Mouse (Mus musculus) embryonic facial prominence, embryonic 15.5 days (tissue): ENCODE results near the gene Igfals. TPM values are rescaled to one million over a fixed set of nuclear protein-coding genes. Genes with fewer than 3 reads are reported as not detected.
A peak's percentile ranks its signal among the peaks of the same experiment; 100 is the strongest.

Source experiments
- ATAC-seq: fragments of 200-750 bp; cut with Nextera tagmentation; 2 replicates; pipeline ENCODE4 v1.8.0; 2017; ENCODE audit warnings: low read depth, moderate TSS enrichment; ENCODE audit not compliant: insufficient number of reproducible peaks, low FRiP score, low TSS enrichment
- H3K27ac ChIP-seq: fragments of 300-500 bp; sonication (generic); replicated peaks from 2 replicates; pipeline ENCODE4 v1.5.1; 2015; ENCODE audit warnings: mild to moderate bottlenecking, inconsistent platforms
- H3K27me3 ChIP-seq: fragments of 300-500 bp; sonication (generic); 2 replicates; pipeline ENCODE4 v1.6.1; 2015; ENCODE audit warnings: inconsistent platforms
- H3K36me3 ChIP-seq: fragments of 300-500 bp; sonication (generic); 2 replicates; pipeline ENCODE4 v1.6.1; 2015; ENCODE audit warnings: mild to moderate bottlenecking, inconsistent platforms
- H3K4me1 ChIP-seq: fragments of 300-500 bp; sonication (generic); 2 replicates; pipeline ENCODE4 v1.6.1; 2015; ENCODE audit warnings: inconsistent platforms
- H3K4me2 ChIP-seq: fragments of 300-500 bp; sonication (generic); replicated peaks from 2 replicates; pipeline ENCODE4 v1.6.1; 2015; ENCODE audit warnings: mild to moderate bottlenecking, inconsistent platforms
- H3K4me3 ChIP-seq: fragments of 300-500 bp; sonication (generic); replicated peaks from 2 replicates; pipeline ENCODE4 v1.5.1; 2015; ENCODE audit warnings: mild to moderate bottlenecking, inconsistent platforms
- H3K9ac ChIP-seq: fragments of 300-500 bp; sonication (generic); 2 replicates; pipeline ENCODE4 v1.6.1; 2015; ENCODE audit warnings: inconsistent platforms
- H3K9me3 ChIP-seq: fragments of 300-500 bp; sonication (generic); replicated peaks from 2 replicates; pipeline ENCODE4 v1.6.1; 2016; ENCODE audit warnings: inconsistent platforms
- whole genome bisulfite sequencing: fragments of 180-500 bp; shearing (Covaris S2); methylation state at CpG from one replicate; pipeline ENCODE4 v1.1.7; 2015; 5-methylcytosine and 5-hydroxymethylcytosine counted together
- polyA plus RNA-seq: library from polyadenylated mRNA; unstranded; fragments of >200 nt; fragmentation: Nextera tagmentation; extraction: Ambion mirVana; gene quantifications from 2 replicates; pipeline ENCODE4 v1.2.1, GENCODE M21; 2015

Gene Igfals
- polyA plus RNA-seq, 1 experiment from 2014 or later = 0.43 TPM

GRCm38 (mm10) chr17:24895571-24896240 lies 29.9 kb downstream of the Igfals start:
- Histone ChIP-seq H3K4me2 (peak overlapping the region; percentile 95), H3K4me1 (peaks cover 43% of the 10 kb centered on the region), H3K9me3 (no peaks in the 10 kb centered on the region), H3K4me3 (peak overlapping the region; percentile 84), H3K27me3 (no peaks in the 10 kb centered on the region), H3K9ac (peak overlapping the region; percentile 83), H3K27ac (peak overlapping the region; percentile 91), H3K36me3 (peaks cover 64% of the 10 kb centered on the region)
- ATAC-seq = no peak
- 10% methylated on average over 23 of the region's 23 CpGs for WGBS

DNA sequence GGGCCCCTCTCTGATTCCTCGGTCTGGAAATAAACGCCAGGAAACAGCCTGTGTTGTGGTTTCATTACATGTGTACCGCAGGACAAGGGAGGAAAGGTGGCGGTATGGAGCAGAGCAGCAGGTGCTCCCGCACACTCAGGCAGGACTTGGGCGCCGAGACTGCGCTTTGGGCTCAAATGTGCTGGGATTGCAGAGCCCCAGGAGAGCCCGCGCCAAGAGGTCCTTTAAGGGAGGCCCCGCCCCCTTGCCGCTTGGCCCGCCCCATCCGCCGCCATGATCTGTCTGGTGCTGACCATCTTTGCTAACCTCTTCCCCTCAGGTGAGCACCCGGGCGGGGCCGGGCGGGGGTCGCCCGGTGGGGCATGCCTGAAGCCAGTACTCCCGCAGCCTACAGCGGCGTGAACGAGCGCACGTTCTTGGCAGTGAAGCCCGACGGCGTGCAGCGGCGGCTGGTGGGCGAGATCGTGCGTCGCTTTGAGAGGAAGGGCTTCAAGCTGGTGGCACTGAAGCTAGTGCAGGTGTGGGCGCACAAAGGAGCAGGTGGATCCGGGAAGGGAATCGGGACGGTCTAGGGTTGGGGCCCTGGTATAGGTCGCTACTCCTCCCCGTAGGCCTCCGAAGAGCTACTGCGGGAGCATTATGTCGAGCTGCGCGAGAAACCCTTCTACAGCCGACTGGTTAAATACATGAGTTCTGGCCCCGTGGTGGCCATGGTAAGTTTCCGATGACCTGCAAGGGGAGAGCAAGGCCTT lies 30.6 kb downstream of the Igfals start, which contains the start of gene Nme3:
Nme3 (plus strand) TSS at position 260 of the 752 bp plus-strand sequence.
- 1% methylated on average over 50 of the region's 50 CpGs for WGBS
- H3K9ac ChIP-seq = peak within 1 kb of the TSS; percentile 83
- peak within 1 kb of the TSS; percentile 95 for H3K4me2 ChIP-seq
- peak within 1 kb of the TSS; percentile 91 for H3K27ac ChIP-seq
- H3K36me3 ChIP-seq = peaks cover 64% of the 10 kb centered on the region
- no peaks in the 10 kb centered on the region for H3K9me3 ChIP-seq
- peaks cover 43% of the 10 kb centered on the region for H3K4me1 ChIP-seq
- H3K27me3 ChIP-seq = no peaks in the 10 kb centered on the region
- peak within 1 kb of the TSS; percentile 84 for H3K4me3 ChIP-seq
- peak; percentile 62 for ATAC-seq

DNA sequence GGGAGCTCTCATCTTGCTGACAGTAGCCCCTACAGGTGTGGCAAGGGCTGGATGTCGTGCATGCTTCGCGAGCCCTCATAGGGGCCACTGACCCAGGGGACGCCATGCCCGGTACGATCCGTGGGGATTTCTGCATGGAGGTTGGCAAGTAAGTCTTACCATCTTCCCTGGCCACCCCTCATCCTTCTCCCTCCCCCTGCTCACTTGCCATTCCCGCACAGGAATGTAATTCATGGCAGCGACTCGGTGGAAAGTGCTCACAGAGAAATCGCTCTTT lies 31.1 kb downstream of the Igfals start:
- Histone ChIP-seq H3K36me3 (peaks cover 66% of the 10 kb centered on the region), H3K4me1 (peaks cover 43% of the 10 kb centered on the region), H3K9me3 (no peaks in the 10 kb centered on the region), H3K9ac (peak overlapping the region; percentile 83), H3K4me2 (peak overlapping the region; percentile 95), H3K4me3 (peak overlapping the region; percentile 84), H3K27ac (peak overlapping the region; percentile 72; the same call in 1 of the 2 replicates), H3K27me3 (no peaks in the 10 kb centered on the region)
- WGBS = 28% methylated on average over 11 of the region's 11 CpGs
- no peak for ATAC-seq

GRCm38 (mm10) chr17:24897600-24897999 lies 31.8 kb downstream of the Igfals start:
- H3K27ac ChIP-seq = no peak overlapping the region
- H3K9ac ChIP-seq = no peak overlapping the region; the same call in 1 of the 2 replicates
- no peaks in the 10 kb centered on the region for H3K9me3 ChIP-seq
- peak overlapping the region; percentile 84 for H3K4me3 ChIP-seq
- ATAC-seq = no peak
- H3K36me3 ChIP-seq = peaks cover 66% of the 10 kb centered on the region
- WGBS = 74% methylated on average over 4 of the region's 4 CpGs
- no peaks in the 10 kb centered on the region for H3K27me3 ChIP-seq
- H3K4me2 ChIP-seq = peak overlapping the region; percentile 95; the same call in 1 of the 2 replicates
- H3K4me1 ChIP-seq = peaks cover 43% of the 10 kb centered on the region

- Histone ChIP-seq H3K4me3 (no peak overlapping the region), H3K4me2 (no peak overlapping the region), H3K4me1 (peaks cover 42% of the 10 kb centered on the region), H3K27me3 (no peaks in the 10 kb centered on the region), H3K36me3 (peaks cover 66% of the 10 kb centered on the region), H3K9ac (no peak overlapping the region; the same call in 1 of the 2 replicates), H3K9me3 (no peaks in the 10 kb centered on the region), H3K27ac (no peak overlapping the region)
- 75% methylated on average over 4 of the region's 4 CpGs for WGBS
- no peak for ATAC-seq
Observed at GRCm38 (mm10) chr17:24898041-24898854, 32.5 kb downstream of the Igfals start.

DNA sequence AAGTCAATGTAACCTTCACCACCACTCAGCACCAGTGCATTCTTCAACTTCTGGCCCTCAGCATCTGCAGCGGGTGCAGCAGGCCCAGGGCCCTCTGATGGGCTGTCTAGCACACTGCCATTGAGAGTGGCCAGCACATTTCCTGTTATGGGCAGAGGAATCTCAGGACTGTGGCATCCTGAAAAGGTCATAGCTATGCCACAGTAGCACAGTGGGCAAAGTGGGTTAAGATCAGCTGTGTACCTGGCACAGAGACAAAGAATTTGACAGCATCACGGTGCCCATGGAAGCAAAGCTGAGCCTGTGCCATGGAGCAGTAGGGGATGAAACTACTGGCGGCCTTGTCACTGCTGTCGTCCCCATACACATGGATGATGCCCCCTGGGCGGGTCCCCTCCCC lies 33.4 kb downstream of the Igfals start:
- H3K27ac ChIP-seq = no peak overlapping the region
- no peak for ATAC-seq
- no peaks in the 10 kb centered on the region for H3K27me3 ChIP-seq
- no peak overlapping the region for H3K4me2 ChIP-seq
- H3K9ac ChIP-seq = no peak overlapping the region
- no peaks in the 10 kb centered on the region for H3K9me3 ChIP-seq
- peaks cover 68% of the 10 kb centered on the region for H3K36me3 ChIP-seq
- WGBS = 70% methylated on average over 5 of the region's 5 CpGs
- H3K4me3 ChIP-seq = no peak overlapping the region
- peaks cover 33% of the 10 kb centered on the region for H3K4me1 ChIP-seq

- no peaks in the 10 kb centered on the region for H3K9me3 ChIP-seq
- H3K27me3 ChIP-seq = no peaks in the 10 kb centered on the region
- peaks cover 30% of the 10 kb centered on the region for H3K4me1 ChIP-seq
- peaks cover 77% of the 10 kb centered on the region for H3K36me3 ChIP-seq
- H3K27ac ChIP-seq = no peak overlapping the region
- WGBS = 89% methylated on average over 6 of the region's 6 CpGs
- H3K9ac ChIP-seq = no peak overlapping the region
- ATAC-seq = no peak
- no peak overlapping the region for H3K4me3 ChIP-seq
- no peak overlapping the region for H3K4me2 ChIP-seq
Observed at GRCm38 (mm10) chr17:24900014-24900413, 34.2 kb downstream of the Igfals start.

DNA sequence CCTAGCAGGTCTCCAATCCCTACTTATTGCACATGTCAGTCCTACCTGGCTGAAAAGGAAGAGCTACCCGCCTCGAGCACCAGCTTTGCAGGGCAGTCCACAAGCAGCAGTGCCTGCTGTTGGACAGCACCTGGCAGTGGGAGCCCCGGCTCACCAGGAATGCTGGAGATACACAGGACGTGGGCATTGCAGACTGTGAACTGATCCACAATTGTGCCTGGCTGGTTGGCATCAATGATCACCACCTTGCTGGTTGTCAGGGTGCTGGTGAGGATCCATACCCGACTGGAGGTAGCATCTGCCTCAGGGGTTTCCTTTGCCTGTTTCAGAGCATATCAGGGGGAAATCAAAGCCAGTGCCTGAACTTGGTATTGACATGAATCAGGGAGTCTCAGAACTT lies 36.3 kb downstream of the Igfals start:
- Histone ChIP-seq H3K27ac (no peak overlapping the region), H3K36me3 (peaks cover 98% of the 10 kb centered on the region), H3K4me2 (no peak overlapping the region), H3K27me3 (no peaks in the 10 kb centered on the region), H3K4me1 (peaks cover 10% of the 10 kb centered on the region), H3K4me3 (no peak overlapping the region), H3K9ac (no peak overlapping the region), H3K9me3 (no peaks in the 10 kb centered on the region)
- ATAC-seq = no peak
- 91% methylated on average over 5 of the region's 5 CpGs for WGBS

GRCm38 (mm10) chr17:24902671-24903474 lies 37.1 kb downstream of the Igfals start:
- H3K9me3 ChIP-seq = no peaks in the 10 kb centered on the region
- no peak overlapping the region for H3K9ac ChIP-seq

DNA sequence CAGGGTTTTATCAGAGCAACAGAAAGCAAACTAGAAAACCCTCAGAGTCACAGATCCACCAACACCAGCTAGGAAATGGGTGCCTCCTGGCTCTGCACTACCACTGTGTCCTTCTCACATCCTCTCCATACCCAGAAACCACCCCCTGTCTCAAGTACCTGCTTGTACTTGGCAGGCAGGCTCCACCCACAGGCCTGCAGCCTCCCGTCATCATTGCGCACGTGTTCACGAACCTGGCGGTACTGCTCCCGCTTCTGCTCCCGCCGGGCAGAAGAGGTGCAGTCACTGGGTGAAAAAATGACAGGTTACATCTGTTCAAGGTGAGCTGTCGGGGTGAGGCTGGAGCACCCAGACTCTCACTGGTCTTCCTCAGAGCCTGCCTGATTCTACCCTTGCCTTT lies 38.0 kb downstream of the Igfals start:
- WGBS = 89% methylated on average over 9 of the region's 9 CpGs
- Histone ChIP-seq H3K4me1 (no peaks in the 10 kb centered on the region), H3K9me3 (no peaks in the 10 kb centered on the region), H3K4me2 (no peak overlapping the region), H3K27me3 (no peaks in the 10 kb centered on the region), H3K9ac (no peak overlapping the region), H3K27ac (no peak overlapping the region), H3K4me3 (no peak overlapping the region), H3K36me3 (peaks cover 100% of the 10 kb centered on the region)
- no peak for ATAC-seq

More at GRCm38 (mm10) chr17:24902671-24903474, 37.1 kb downstream of the Igfals start:
- ATAC-seq = no peak
- Histone ChIP-seq H3K36me3 (peaks cover 100% of the 10 kb centered on the region), H3K27me3 (no peaks in the 10 kb centered on the region), H3K27ac (no peak overlapping the region), H3K4me3 (no peak overlapping the region), H3K4me1 (peaks cover 3% of the 10 kb centered on the region), H3K4me2 (no peak overlapping the region)
- 69% methylated on average over 9 of the region's 9 CpGs for WGBS
